Mouse (Mus musculus) v-Abl transformed pro-B cells (cell line): ENCODE measurements at regions not wholly inside any gene's neighbourhood (a gene's known extent, or its start where the extent isn't known, plus 50 kb on each side); places are given as distances from the start of the nearest gene placed in this dataset.

ENCODE experiments used
- in situ Hi-C, 2 experiments: fragments of 400-800 bp; cut with MboI; formaldehyde crosslinking; loops; one replicate each; pipeline ENCODE4 v1.15.1; 2025; ENCODE audit not compliant: unreplicated experiment in 2 of 2

GRCm38 (mm10) chr13:62293331-62293730 is 89.6 kb downstream of the Gm3604 start:
- in situ Hi-C loops: loop anchor here in 1 of 2 experiments (25.0 kb wide), 1 partner anchor 181 kb away; no protein-coding TSS in a partner anchor

- in situ Hi-C loops: loop anchor here in 1 of 2 experiments (25.0 kb wide), 1 partner anchor 175 kb away; no protein-coding TSS in a partner anchor
Measured at GRCm38 (mm10) chr13:62286891-62287290, 96.1 kb downstream of the Gm3604 start.
